7 mouse cellular contexts compared by ENCODE assay signal in the genomic region with DNA sequence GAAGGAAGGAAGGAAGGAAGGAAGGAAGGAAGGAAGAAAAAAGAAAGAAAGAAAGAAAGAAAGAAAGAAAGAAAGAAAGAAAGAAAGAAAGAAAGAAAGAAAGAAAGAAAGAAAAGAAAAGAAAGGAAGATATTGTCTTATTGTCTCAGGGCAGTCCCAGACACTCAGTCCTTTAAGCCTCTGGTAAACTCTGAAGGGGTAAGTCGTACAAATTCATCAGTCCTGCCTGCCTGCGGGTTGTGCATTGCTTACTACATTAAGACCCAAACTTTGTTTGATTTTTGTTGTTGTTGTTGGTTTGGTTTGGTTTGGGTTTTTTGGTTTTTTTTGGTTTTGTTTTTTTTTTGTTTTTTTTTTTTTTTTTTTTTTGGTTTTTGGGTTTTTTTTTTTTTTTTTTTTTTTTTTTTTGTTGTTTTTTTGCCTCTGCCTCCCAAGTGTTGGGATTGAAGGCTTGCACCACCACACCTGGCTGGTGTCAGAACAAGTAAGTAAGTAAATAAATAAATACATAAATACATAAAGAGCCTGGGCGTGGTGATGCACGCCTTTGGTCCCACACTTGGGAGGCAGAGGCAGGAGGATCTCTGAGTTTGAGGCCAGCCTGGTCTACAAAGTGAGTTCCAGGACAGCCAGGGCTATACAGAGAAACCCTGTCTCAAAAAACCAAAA.
A peak's percentile ranks its signal among the peaks of the same experiment; 100 is the strongest.
DNase-seq lines count a peak whose midpoint lies in the region; ATAC-seq and TF ChIP-seq lines count a peak whose summit lies in the region.
"Not testable (repeated sequence)": the region's sequence is repeated elsewhere in the genome, so short reads cannot be mapped to it uniquely, and the experiment has no call there.

No protein-coding gene starts in this region.

- DNase-seq in G1E (ENCODE audit: low spot score) (peak; percentile 2), liver (peak; percentile 9)
- DNase-seq in c-Kit-negative CD71-positive TER-119-positive erythroid progenitor cells, embryonic 14.5 days (ENCODE audit: low read depth, low spot score), result peak; percentile 44
- DNase-seq in embryonic facial prominence, embryonic 11.5 days (ENCODE audit: low spot score), result peak; percentile 73
- DNase-seq in hindbrain, postnatal 0 days (ENCODE audit: low spot score), result peak; percentile 67
- DNase-seq in midbrain, embryonic 14.5 days, result peak; percentile 55
- peak; percentile 53 for DNase-seq in splenic B cell, adult 2 months (ENCODE audit: low read depth, low spot score)

- not testable (repeated sequence) for ATAC-seq in G1E (ENCODE audit: extremely low read depth, insufficient number of reproducible peaks, low FRiP score, poor library complexity, severe bottlenecking); embryonic facial prominence, embryonic 11.5 days (replicated peaks; ENCODE audit: insufficient number of reproducible peaks, low FRiP score, low TSS enrichment, low read depth); hindbrain, postnatal 0 days; midbrain, embryonic 14.5 days (ENCODE audit: low FRiP score, low TSS enrichment)

- H3K36me3 ChIP-seq in G1E (replicated peaks); embryonic facial prominence, embryonic 11.5 days (replicated peaks; ENCODE audit: control insufficient read depth, insufficient read depth, low read depth, low read length); hindbrain, postnatal 0 days (ENCODE audit: insufficient read depth, low read length); midbrain, embryonic 14.5 days (ENCODE audit: control insufficient read depth, insufficient read depth, low read length); splenic B cell, adult 2 months (ENCODE audit: control insufficient read depth, insufficient read depth, low read length, poor library complexity, severe bottlenecking): not testable (repeated sequence)

- not testable (repeated sequence) for H3K4me2 ChIP-seq in embryonic facial prominence, embryonic 11.5 days (ENCODE audit: low read depth, low read length); hindbrain, postnatal 0 days (ENCODE audit: low read depth, low read length); midbrain, embryonic 14.5 days (ENCODE audit: low read length)

- 89% methylated on average over 4 of the region's 4 CpGs for WGBS in embryonic facial prominence, embryonic 11.5 days
- WGBS in hindbrain, postnatal 0 days, result 92% methylated on average over 4 of the region's 4 CpGs
- WGBS in midbrain, embryonic 14.5 days, result 92% methylated on average over 4 of the region's 4 CpGs

- H3K9me3 ChIP-seq in G1E (replicated peaks); embryonic facial prominence, embryonic 11.5 days (replicated peaks; ENCODE audit: control insufficient read depth, low read length); hindbrain, postnatal 0 days (ENCODE audit: low read length); midbrain, embryonic 14.5 days (ENCODE audit: control insufficient read depth, low read length): not testable (repeated sequence)

- H3K27ac ChIP-seq in embryonic facial prominence, embryonic 11.5 days (replicated peaks; ENCODE audit: low read depth, low read length); hindbrain, postnatal 0 days; midbrain, embryonic 14.5 days (replicated peaks; ENCODE audit: low read depth, low read length): not testable (repeated sequence)

- not testable (repeated sequence) for H3K27me3 ChIP-seq in G1E (ENCODE audit: insufficient read depth, low read length); embryonic facial prominence, embryonic 11.5 days (ENCODE audit: control insufficient read depth, insufficient read depth, low read length); hindbrain, postnatal 0 days (ENCODE audit: insufficient read depth, low read length); midbrain, embryonic 14.5 days (ENCODE audit: control insufficient read depth, insufficient read depth, low read length); splenic B cell, adult 2 months (ENCODE audit: control insufficient read depth, insufficient read depth, low read length, poor library complexity, severe bottlenecking)

- not testable (repeated sequence) for H3K4me1 ChIP-seq in G1E (ENCODE audit: insufficient read depth, low read depth, low read length); embryonic facial prominence, embryonic 11.5 days (ENCODE audit: control insufficient read depth, insufficient read depth, low read length); hindbrain, postnatal 0 days (ENCODE audit: insufficient read depth, low read length); midbrain, embryonic 14.5 days (ENCODE audit: control insufficient read depth, insufficient read depth, low read length)

- not testable (repeated sequence) for TF ChIP-seq CTCF in G1E (IDR thresholded peaks at IDR 0.05; ENCODE audit: low read depth, low read length); hindbrain, postnatal 0 days (IDR thresholded peaks at IDR 0.05; ENCODE audit: low read depth)

- not testable (repeated sequence) for H3K4me3 ChIP-seq in G1E (ENCODE audit: low read depth, low read length); embryonic facial prominence, embryonic 11.5 days (ENCODE audit: low read depth, low read length); hindbrain, postnatal 0 days (ENCODE audit: low read length); midbrain, embryonic 14.5 days (replicated peaks; ENCODE audit: low read depth, low read length)

- H3K9ac ChIP-seq in embryonic facial prominence, embryonic 11.5 days (replicated peaks; ENCODE audit: low read length); hindbrain, postnatal 0 days (replicated peaks; ENCODE audit: low read length); midbrain, embryonic 14.5 days (replicated peaks; ENCODE audit: low read length): not testable (repeated sequence)

Comparison
In these comparisons a context has a peak if more than half of its experiments do, and no peak if none do; other contexts are left out.
1. DNase-seq: peak in every context shown above with its lines; median percentile 73 in embryonic facial prominence, embryonic 11.5 days; 67 in hindbrain, postnatal 0 days; 55 in midbrain, embryonic 14.5 days; 53 in splenic B cell, adult 2 months; 44 in c-Kit-negative CD71-positive TER-119-positive erythroid progenitor cells, embryonic 14.5 days; 9 in liver; 2 in G1E.